Mouse (Mus musculus): ENCODE results near the gene Pctp.

- TF ChIP-seq CTCF (IDR thresholded peaks at IDR 0.05; ENCODE audit: borderline replicate concordance, extremely low read depth, insufficient read depth, insufficient read length): no peak
- no peak for TF ChIP-seq POLR2A (IDR thresholded peaks at IDR 0.05; ENCODE audit: borderline replicate concordance, extremely low read depth, insufficient read depth, insufficient read length, poor library complexity, severe bottlenecking)
These were observed 32.0 kb upstream of the Pctp start for GRCm38 (mm10) chr11:90034646-90035045.
